Mouse (Mus musculus): Measurements from ENCODE around the gene Gdf15.

DNA sequence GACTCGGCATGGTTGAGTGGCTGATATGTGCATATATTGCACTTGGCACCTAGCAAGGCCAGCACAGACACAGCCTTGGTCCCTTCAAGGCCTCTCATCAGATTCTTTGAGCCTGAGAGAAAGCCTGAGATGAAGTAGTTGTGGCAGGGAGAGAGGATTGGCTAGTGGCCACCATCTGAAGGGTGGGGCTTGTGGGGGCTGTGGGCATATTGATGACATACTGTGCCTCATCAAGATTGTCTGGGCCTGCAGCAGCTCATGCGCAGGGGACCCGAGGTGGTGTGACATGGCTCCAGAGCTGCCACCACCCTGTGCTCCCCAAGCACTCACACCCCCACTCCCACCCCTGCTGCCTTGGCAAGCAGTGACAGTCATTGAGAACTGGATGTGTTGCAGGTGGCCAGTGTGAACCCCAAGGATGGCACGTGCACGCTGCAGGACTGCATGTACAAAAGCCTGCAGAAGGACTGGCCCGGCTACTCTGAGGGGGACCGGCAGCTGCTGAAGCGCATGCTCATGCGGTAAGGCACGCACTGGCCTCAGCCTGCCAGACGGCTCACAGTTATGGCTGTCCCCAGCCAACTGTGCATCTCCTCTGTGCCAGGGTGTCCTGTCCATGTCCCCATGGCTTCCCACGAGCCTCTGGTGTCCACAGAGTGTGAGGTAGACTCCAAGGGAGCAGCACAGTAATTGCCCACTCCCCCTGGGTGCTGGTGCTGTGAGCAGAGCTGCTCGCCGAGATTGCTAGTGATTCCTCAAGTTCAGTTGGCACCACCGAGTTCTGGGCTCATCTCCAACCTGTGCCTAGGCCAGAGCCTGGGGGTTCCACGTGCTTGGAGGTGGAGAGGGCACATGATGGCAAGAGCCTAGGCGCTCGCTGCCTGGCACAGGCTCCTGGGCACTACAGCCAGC, 48.5 kb downstream of the Gdf15 start:
- TF ChIP-seq CTCF (IDR thresholded peaks at IDR 0.05; ENCODE audit: extremely low read depth, insufficient read depth, insufficient read length, insufficient replicate concordance) = no peak
- TF ChIP-seq POLR2A (IDR thresholded peaks at IDR 0.05; ENCODE audit: low read depth, low read length) = no peak

Measured in spleen, adult 2 months (tissue).